Mouse (Mus musculus): Measurements from ENCODE around the gene Hexim1.

DNA sequence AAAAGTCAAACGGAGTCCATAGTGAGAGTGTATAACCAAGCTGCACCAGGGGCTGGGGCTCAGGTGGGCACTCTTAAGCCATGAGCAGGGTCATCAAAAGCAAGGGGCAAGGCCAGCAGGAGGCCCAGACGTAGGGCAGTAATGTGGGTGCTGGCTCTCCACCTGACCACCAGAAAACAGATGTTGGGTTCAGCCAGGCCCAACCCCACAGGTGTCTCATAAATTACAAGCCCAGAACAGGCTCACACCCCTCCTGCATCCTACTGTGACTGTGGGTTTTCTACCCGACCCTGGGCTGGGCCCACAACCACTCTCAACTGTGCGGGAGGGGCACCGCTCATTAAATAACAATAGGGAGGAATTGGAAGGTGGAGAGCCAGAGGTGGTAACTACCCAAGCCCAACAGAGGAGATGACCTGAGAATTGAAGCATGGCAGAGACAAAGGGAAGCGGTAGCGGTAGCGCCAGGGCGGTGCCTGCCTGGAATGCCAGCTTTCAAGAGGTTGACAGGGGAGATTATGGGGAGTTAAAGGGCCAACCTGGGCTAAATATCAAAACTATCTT is 20.8 kb upstream of the Hexim1 start:
- TF ChIP-seq POLR2A (IDR thresholded peaks at IDR 0.05; ENCODE audit: extremely low read depth, insufficient read depth, low read length) (no peak), CTCF (IDR thresholded peaks at IDR 0.05; ENCODE audit: low read depth, low read length) (no peak)
